Mouse (Mus musculus) kidney, embryonic 16.5 days (tissue): ENCODE measurements around the gene Pink1. TPM values are rescaled to one million over a fixed set of nuclear protein-coding genes. Genes with fewer than 3 reads are reported as not detected.

ENCODE experiments used
- ATAC-seq: fragments of 200-750 bp; cut with Nextera tagmentation; 2 replicates; pipeline ENCODE4 v1.8.0; 2017; ENCODE audit warnings: moderate TSS enrichment; ENCODE audit not compliant: low FRiP score, low TSS enrichment
- H3K27ac ChIP-seq: fragments of 300-500 bp; sonication (generic); 2 replicates; pipeline ENCODE4 v1.5.1; 2014; ENCODE audit warnings: low read length
- H3K27me3 ChIP-seq: fragments of 300-500 bp; sonication (generic); 2 replicates; pipeline ENCODE4 v1.6.1; 2014; ENCODE audit warnings: low read length, control low read depth, mixed read lengths; ENCODE audit not compliant: insufficient read depth
- H3K36me3 ChIP-seq: fragments of 300-500 bp; sonication (generic); 2 replicates; pipeline ENCODE4 v1.6.1; 2014; ENCODE audit warnings: low read length, control low read depth, mixed read lengths; ENCODE audit not compliant: insufficient read depth
- H3K4me1 ChIP-seq: fragments of 300-500 bp; sonication (generic); 2 replicates; pipeline ENCODE4 v1.6.1; 2014; ENCODE audit warnings: low read length, control low read depth, mixed read lengths; ENCODE audit not compliant: insufficient read depth
- H3K4me2 ChIP-seq: fragments of 300-500 bp; sonication (generic); replicated peaks from 2 replicates; pipeline ENCODE4 v1.6.1; 2014; ENCODE audit warnings: low read depth, low read length
- H3K4me3 ChIP-seq: fragments of 300-500 bp; sonication (generic); 2 replicates; pipeline ENCODE4 v1.5.1; 2014; ENCODE audit warnings: mild to moderate bottlenecking, low read length
- H3K9ac ChIP-seq: fragments of 300-500 bp; sonication (generic); replicated peaks from 2 replicates; pipeline ENCODE4 v1.6.1; 2014; ENCODE audit warnings: low read length
- H3K9me3 ChIP-seq: fragments of 300-500 bp; sonication (generic); 2 replicates; pipeline ENCODE4 v1.6.1; 2016; ENCODE audit warnings: low read length, control low read depth
- WGBS: fragments of 180-500 bp; shearing (Covaris S2); extraction: QIAGEN DNeasy Blood & Tissue Kit; methylation state at CpG from one replicate; pipeline ENCODE4 v1.1.7; 2014; 5-methylcytosine and 5-hydroxymethylcytosine counted together
- polyA plus RNA-seq: library from polyadenylated mRNA; unstranded; fragments of >200 nt; fragmentation: Nextera tagmentation; extraction: Ambion mirVana; gene quantifications from 2 replicates; pipeline ENCODE4 v1.2.1, GENCODE M21; 2015

The Pink1 gene
- polyA plus RNA-seq, 1 experiment from 2014 or later: 56.0 TPM

- no peak for ATAC-seq
- no peak overlapping the region for H3K4me2 ChIP-seq
- no peaks in the 10 kb centered on the region for H3K27me3 ChIP-seq
- peaks cover 3% of the 10 kb centered on the region; the same call in 1 of the 2 replicates for H3K4me1 ChIP-seq
- no peaks in the 10 kb centered on the region for H3K36me3 ChIP-seq
- no peak overlapping the region for H3K27ac ChIP-seq
- 79% methylated on average over 3 of the region's 3 CpGs for WGBS
- no peaks in the 10 kb centered on the region for H3K9me3 ChIP-seq
- H3K9ac ChIP-seq: no peak overlapping the region
- no peak overlapping the region for H3K4me3 ChIP-seq
Measured at GRCm38 (mm10) chr4:138358176-138358575, 32.1 kb upstream of the Pink1 start.

DNA sequence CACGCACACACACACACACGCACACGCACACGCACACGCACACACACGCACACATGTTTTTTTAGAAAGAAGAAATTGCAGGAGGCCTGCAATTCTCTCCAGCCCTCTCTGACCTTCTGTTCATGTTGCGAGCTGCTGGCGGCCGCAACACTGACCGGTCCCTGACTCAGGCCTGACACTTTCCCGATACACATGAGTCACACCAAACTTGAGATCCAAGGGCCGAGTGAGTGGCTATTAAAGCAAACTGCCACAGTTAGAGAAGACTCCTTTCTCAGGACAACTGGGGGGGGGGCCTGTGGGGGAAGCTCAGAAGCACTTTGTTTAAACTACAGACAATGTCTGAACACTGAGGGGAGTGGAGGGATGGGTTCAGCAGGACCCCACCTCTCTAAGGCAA is 30.4 kb upstream of the Pink1 start:
- Histone ChIP-seq H3K27me3 (no peaks in the 10 kb centered on the region), H3K4me1 (peaks cover 2% of the 10 kb centered on the region; the same call in 1 of the 2 replicates), H3K4me3 (no peak overlapping the region), H3K4me2 (no peak overlapping the region), H3K27ac (no peak overlapping the region), H3K9ac (no peak overlapping the region), H3K9me3 (no peaks in the 10 kb centered on the region), H3K36me3 (no peaks in the 10 kb centered on the region)
- 81% methylated on average over 12 of the region's 12 CpGs for WGBS
- no peak for ATAC-seq

- WGBS: 87% methylated on average over 8 of the region's 8 CpGs
- Histone ChIP-seq H3K9ac (no peak overlapping the region), H3K4me3 (no peak overlapping the region), H3K9me3 (no peaks in the 10 kb centered on the region), H3K27me3 (no peaks in the 10 kb centered on the region), H3K36me3 (no peaks in the 10 kb centered on the region), H3K4me1 (no peaks in the 10 kb centered on the region), H3K27ac (no peak overlapping the region), H3K4me2 (no peak overlapping the region)
- ATAC-seq: no peak
Measured at GRCm38 (mm10) chr4:138356141-138356540, 30.0 kb upstream of the Pink1 start.

- H3K36me3 ChIP-seq: no peaks in the 10 kb centered on the region
- H3K27me3 ChIP-seq: no peaks in the 10 kb centered on the region
- H3K9ac ChIP-seq: no peak overlapping the region
- ATAC-seq: no peak
- no peaks in the 10 kb centered on the region for H3K4me1 ChIP-seq
- H3K9me3 ChIP-seq: no peaks in the 10 kb centered on the region
- no peak overlapping the region for H3K4me3 ChIP-seq
- H3K4me2 ChIP-seq: no peak overlapping the region
- no peak overlapping the region for H3K27ac ChIP-seq
- WGBS: 79% methylated on average over 2 of the region's 2 CpGs
Measured at GRCm38 (mm10) chr4:138355496-138355895, 29.4 kb upstream of the Pink1 start.

GRCm38 (mm10) chr4:138353438-138354171 is 27.5 kb upstream of the Pink1 start:
- 60% methylated on average over 10 of the region's 10 CpGs for WGBS
- Histone ChIP-seq H3K4me3 (no peak overlapping the region), H3K4me1 (no peaks in the 10 kb centered on the region), H3K4me2 (no peak overlapping the region), H3K36me3 (no peaks in the 10 kb centered on the region), H3K27me3 (no peaks in the 10 kb centered on the region), H3K9ac (no peak overlapping the region), H3K9me3 (no peaks in the 10 kb centered on the region), H3K27ac (no peak overlapping the region)
- peak; percentile 67 for ATAC-seq

DNA sequence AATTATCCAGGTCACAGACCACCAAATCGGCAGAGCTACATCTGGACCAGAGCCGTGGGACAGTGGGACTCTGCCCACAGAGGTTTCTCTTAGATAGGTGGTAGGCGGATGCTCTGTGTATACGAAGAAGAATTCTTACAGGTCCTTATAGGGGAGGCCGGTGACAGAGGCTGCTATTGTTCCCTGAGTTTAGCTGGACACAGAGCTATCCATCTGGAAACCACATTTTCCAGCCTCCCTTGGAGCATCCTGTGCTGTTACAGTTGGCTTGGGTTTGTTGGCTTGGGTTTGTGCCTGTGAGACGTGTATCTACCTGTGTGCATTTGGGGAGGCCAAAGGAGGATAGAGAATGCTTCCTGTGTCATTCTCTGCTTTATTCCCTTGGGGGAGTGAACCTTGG is 26.6 kb upstream of the Pink1 start:
- H3K27ac ChIP-seq: no peak overlapping the region
- H3K36me3 ChIP-seq: no peaks in the 10 kb centered on the region
- no peak overlapping the region for H3K4me3 ChIP-seq
- H3K4me1 ChIP-seq: no peaks in the 10 kb centered on the region
- WGBS: 92% methylated on average over 6 of the region's 6 CpGs
- H3K9me3 ChIP-seq: no peaks in the 10 kb centered on the region
- H3K27me3 ChIP-seq: no peaks in the 10 kb centered on the region
- ATAC-seq: no peak
- no peak overlapping the region for H3K9ac ChIP-seq
- H3K4me2 ChIP-seq: no peak overlapping the region

- H3K36me3 ChIP-seq: no peaks in the 10 kb centered on the region
Measured at GRCm38 (mm10) chr4:138351821-138352220, 25.7 kb upstream of the Pink1 start.

DNA sequence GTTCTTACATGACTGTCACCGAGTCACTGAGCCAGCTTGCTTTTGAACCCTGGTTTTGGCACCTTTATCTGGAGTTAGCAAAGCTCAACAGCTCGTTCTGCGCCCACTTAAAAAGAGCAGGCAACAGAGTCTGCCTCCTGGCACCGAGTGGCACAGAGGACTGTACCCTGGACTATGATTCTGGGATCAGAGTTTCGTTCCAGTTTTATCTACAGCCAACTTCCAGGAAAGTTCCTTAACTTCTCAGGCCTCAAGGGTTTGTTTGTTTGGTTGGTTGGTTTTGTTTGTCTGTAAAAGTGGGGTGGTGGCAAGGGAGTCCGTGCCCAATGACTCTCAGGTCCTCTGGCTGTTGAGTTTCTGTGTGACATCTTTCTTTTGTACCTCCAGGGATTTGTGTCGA is 22.6 kb upstream of the Pink1 start:
- H3K36me3 ChIP-seq: no peaks in the 10 kb centered on the region
- H3K4me1 ChIP-seq: peaks cover 1% of the 10 kb centered on the region
- H3K9ac ChIP-seq: no peak overlapping the region
- H3K4me3 ChIP-seq: no peak overlapping the region
- ATAC-seq: no peak
- H3K27me3 ChIP-seq: no peaks in the 10 kb centered on the region
- 85% methylated on average over 7 of the region's 7 CpGs for whole genome bisulfite sequencing
- H3K27ac ChIP-seq: no peak overlapping the region
- no peaks in the 10 kb centered on the region for H3K9me3 ChIP-seq
- H3K4me2 ChIP-seq: no peak overlapping the region

More at GRCm38 (mm10) chr4:138351821-138352220, 25.7 kb upstream of the Pink1 start:
- no peak overlapping the region for H3K4me3 ChIP-seq
- ATAC-seq: no peak
- H3K9me3 ChIP-seq: no peaks in the 10 kb centered on the region
- H3K27me3 ChIP-seq: no peaks in the 10 kb centered on the region
- H3K9ac ChIP-seq: no peak overlapping the region
- no peak overlapping the region for H3K4me2 ChIP-seq
- no peak overlapping the region for H3K27ac ChIP-seq
- 93% methylated on average over 5 of the region's 5 CpGs for WGBS
- no peaks in the 10 kb centered on the region for H3K4me1 ChIP-seq

DNA sequence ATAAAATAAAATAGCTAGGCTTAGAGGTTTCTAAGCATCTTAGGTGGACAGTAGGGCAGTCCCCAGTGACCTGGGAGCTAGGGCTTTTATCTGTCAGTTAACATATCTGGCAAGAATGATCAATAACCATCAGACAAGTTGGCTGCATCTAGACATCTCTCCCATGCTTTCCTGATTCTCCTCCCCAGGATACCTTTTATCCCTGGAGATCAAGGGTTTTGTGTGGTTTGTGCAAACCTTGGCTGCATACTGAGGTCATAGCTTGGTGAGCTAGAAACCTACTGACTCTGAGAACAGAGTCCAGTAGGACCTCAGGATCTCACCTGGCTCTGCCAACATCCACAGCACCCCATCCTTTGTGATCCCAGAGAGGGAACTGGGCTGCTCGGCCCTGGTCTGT is 21.2 kb upstream of the Pink1 start:
- H3K36me3 ChIP-seq: no peaks in the 10 kb centered on the region
- no peak overlapping the region for H3K9ac ChIP-seq
- ATAC-seq: no peak
- H3K4me1 ChIP-seq: peaks cover 8% of the 10 kb centered on the region
- H3K4me3 ChIP-seq: no peak overlapping the region
- H3K9me3 ChIP-seq: no peaks in the 10 kb centered on the region
- H3K4me2 ChIP-seq: no peak overlapping the region
- no peak overlapping the region for H3K27ac ChIP-seq
- no peaks in the 10 kb centered on the region for H3K27me3 ChIP-seq
- WGBS: 90% methylated on average over 1 of the region's 1 CpGs

- Histone ChIP-seq H3K9me3 (no peaks in the 10 kb centered on the region), H3K9ac (no peak overlapping the region), H3K4me1 (peaks cover 8% of the 10 kb centered on the region), H3K27me3 (no peaks in the 10 kb centered on the region), H3K27ac (no peak overlapping the region), H3K4me3 (no peak overlapping the region), H3K36me3 (no peaks in the 10 kb centered on the region), H3K4me2 (no peak overlapping the region)
- 77% methylated on average over 9 of the region's 9 CpGs for WGBS
- ATAC-seq: no peak
Measured at GRCm38 (mm10) chr4:138344891-138345545, 18.9 kb upstream of the Pink1 start.
